In genomic region chr1:134053207-134053606, GRCm38 (mm10) we compare ENCODE assay signal across 8 mouse cellular contexts. TPM values are rescaled to one million over a fixed set of nuclear protein-coding genes. Genes with fewer than 3 reads are reported as not detected.
A peak's percentile ranks its signal among the peaks of the same experiment; 100 is the strongest.
DNase-seq lines count a peak whose midpoint lies in the region; ATAC-seq and TF ChIP-seq lines count a peak whose summit lies in the region.

No protein-coding gene starts in this region.

- H3K4me2 ChIP-seq in neural tube, embryonic 15.5 days, result no peak overlapping the region
- no peak overlapping the region for H3K4me2 ChIP-seq in limb, embryonic 14.5 days (replicated peaks; ENCODE audit: low read depth, low read length, severe bottlenecking)
- H3K4me2 ChIP-seq in stomach, embryonic 14.5 days (replicated peaks; ENCODE audit: low read depth, low read length), result no peak overlapping the region

- TF ChIP-seq POLR2A in kidney, adult 2 months (IDR thresholded peaks at IDR 0.05; ENCODE audit: low read depth, low read length), result no peak
- no peak for TF ChIP-seq POLR2A in limb, embryonic 14.5 days (IDR thresholded peaks at IDR 0.05; ENCODE audit: borderline replicate concordance, extremely low read depth, insufficient read depth, insufficient read length)

- peak; percentile 79 for DNase-seq in neural tube, embryonic 10.5 days (ENCODE audit: extremely low spot score, low spot score)
- DNase-seq in embryo, embryonic 10 days (ENCODE audit: low spot score), result peak; percentile 95
- DNase-seq in gastrocnemius, postnatal 14 days, result peak; percentile 82
- peak; percentile 89 for DNase-seq in kidney, adult 2 months
- peak; percentile 84 for DNase-seq in limb, embryonic 14.5 days (ENCODE audit: low spot score)
- peak; percentile 81 to 86 for DNase-seq in natural killer cell, adult 2 months (ENCODE audit: low spot score in 2 of 2)

- no peaks in the 10 kb centered on the region for H3K36me3 ChIP-seq in neural tube, embryonic 15.5 days
- H3K36me3 ChIP-seq in kidney, adult 2 months (ENCODE audit: control insufficient read depth, insufficient read depth, low read length), result no peaks in the 10 kb centered on the region
- H3K36me3 ChIP-seq in limb, embryonic 14.5 days (ENCODE audit: control insufficient read depth, insufficient read depth, low read length), result no peaks in the 10 kb centered on the region
- no peaks in the 10 kb centered on the region for H3K36me3 ChIP-seq in stomach, embryonic 14.5 days (ENCODE audit: control insufficient read depth, insufficient read depth, low read length)

- H3K4me1 ChIP-seq in neural tube, embryonic 15.5 days, result 0 out of 2 replicates have a peak, but pooled peaks cover 2% of the 10 kb centered on the region
- H3K4me1 ChIP-seq in kidney, adult 2 months (ENCODE audit: control insufficient read depth, insufficient read depth, low read length), result 0 out of 2 replicates have a peak, but pooled peaks cover 3% of the 10 kb centered on the region
- H3K4me1 ChIP-seq in limb, embryonic 14.5 days (ENCODE audit: control insufficient read depth, insufficient read depth, low read length), result no peaks in the 10 kb centered on the region
- H3K4me1 ChIP-seq in stomach, embryonic 14.5 days (ENCODE audit: control insufficient read depth, insufficient read depth, low read length), result peaks cover 13% of the 10 kb centered on the region; the same call in 1 of the 2 replicates

- H3K9ac ChIP-seq in neural tube, embryonic 15.5 days (replicated peaks), result no peak overlapping the region
- H3K9ac ChIP-seq in limb, embryonic 14.5 days (ENCODE audit: low read depth, low read length, severe bottlenecking), result no peak overlapping the region
- no peak overlapping the region for H3K9ac ChIP-seq in stomach, embryonic 14.5 days (replicated peaks; ENCODE audit: low read depth, low read length)

- ATAC-seq in neural tube, embryonic 15.5 days (ENCODE audit: low FRiP score), result no peak
- ATAC-seq in limb, embryonic 14.5 days (ENCODE audit: low FRiP score, low read depth), result no peak; the same call in 1 of the 2 replicates
- ATAC-seq in stomach, embryonic 14.5 days (ENCODE audit: insufficient number of reproducible peaks, insufficient read depth, low FRiP score, low read depth), result peak; percentile 51; the same call in 1 of the 2 replicates

- intact Hi-C loops in gastrocnemius, postnatal 14 days (cut with DNase I; ENCODE audit: low total_unique reads), result no loop called here

- H3K9me3 ChIP-seq in neural tube, embryonic 15.5 days (replicated peaks), result no peaks in the 10 kb centered on the region
- H3K9me3 ChIP-seq in limb, embryonic 14.5 days (ENCODE audit: control insufficient read depth, low read length), result no peaks in the 10 kb centered on the region
- no peaks in the 10 kb centered on the region for H3K9me3 ChIP-seq in stomach, embryonic 14.5 days (ENCODE audit: control insufficient read depth, low read depth, low read length)

- 7% methylated on average over 6 of the region's 6 CpGs for WGBS in neural tube, embryonic 15.5 days
- 5% methylated on average over 6 of the region's 6 CpGs for WGBS in kidney, adult 2 months
- WGBS in limb, embryonic 14.5 days, result 4% methylated on average over 6 of the region's 6 CpGs
- WGBS in stomach, embryonic 14.5 days, result 6% methylated on average over 6 of the region's 6 CpGs

- no peak overlapping the region for H3K27ac ChIP-seq in neural tube, embryonic 15.5 days (replicated peaks)
- no peak overlapping the region for H3K27ac ChIP-seq in kidney, adult 2 months (ENCODE audit: insufficient read depth, low read depth, low read length)
- H3K27ac ChIP-seq in limb, embryonic 14.5 days (replicated peaks; ENCODE audit: low read depth, low read length), result no peak overlapping the region
- H3K27ac ChIP-seq in stomach, embryonic 14.5 days (ENCODE audit: low read length), result no peak overlapping the region

- H3K27me3 ChIP-seq in neural tube, embryonic 15.5 days (replicated peaks), result no peaks in the 10 kb centered on the region
- no peaks in the 10 kb centered on the region for H3K27me3 ChIP-seq in kidney, adult 2 months (replicated peaks; ENCODE audit: control insufficient read depth, insufficient read depth, low read length)
- H3K27me3 ChIP-seq in limb, embryonic 14.5 days (ENCODE audit: control insufficient read depth, insufficient read depth, low read length), result no peaks in the 10 kb centered on the region
- no peaks in the 10 kb centered on the region for H3K27me3 ChIP-seq in stomach, embryonic 14.5 days (ENCODE audit: control insufficient read depth, insufficient read depth, low read length)

- peak; percentile 99 for TF ChIP-seq CTCF in kidney, adult 2 months (conservative IDR thresholded peaks at IDR 0.05; ENCODE audit: insufficient read depth, insufficient read length, low read depth, low read length)

- H3K4me3 ChIP-seq in neural tube, embryonic 15.5 days (replicated peaks), result no peak overlapping the region
- no peak overlapping the region for H3K4me3 ChIP-seq in kidney, adult 2 months (ENCODE audit: insufficient read depth, low read depth, low read length)
- no peak overlapping the region for H3K4me3 ChIP-seq in limb, embryonic 14.5 days (replicated peaks; ENCODE audit: low read length)
- no peak overlapping the region for H3K4me3 ChIP-seq in stomach, embryonic 14.5 days (ENCODE audit: low read depth, low read length)

RNA-seq across cellular contexts. Expression of gene Fmod, which starts 16.2 kb away (rescaled TPM):
- polyA plus RNA-seq in neural tube, embryonic 15.5 days (2015; fragmentation: Nextera tagmentation; extraction: Ambion mirVana), result 14.5 and 14.6 TPM in 2 replicates
- total RNA-seq in gastrocnemius, postnatal 14 days (2021), result 100 to 1,000 TPM; 197 to 203 TPM
- polyA plus RNA-seq in kidney, adult 2 months (2012; rRNA removed), result 9.7 and 11.9 TPM in 2 replicates
- polyA plus RNA-seq in limb, embryonic 14.5 days (2012; rRNA removed), result 86.7 and 105 TPM in 2 replicates
- 75.1 and 79.5 TPM in 2 replicates for polyA plus RNA-seq in limb, embryonic 14.5 days (2014; fragmentation: Nextera tagmentation; extraction: Ambion mirVana)
- 7.2 and 7.6 TPM in 2 replicates for polyA plus RNA-seq in stomach, embryonic 14.5 days (2014; fragmentation: Nextera tagmentation; extraction: Ambion mirVana)

RNA-seq across cellular contexts. Expression of gene Btg2, which starts 25.7 kb away (rescaled TPM):
- polyA plus RNA-seq in neural tube, embryonic 15.5 days (2015; fragmentation: Nextera tagmentation; extraction: Ambion mirVana), result 20.6 and 29.3 TPM in 2 replicates
- 10 to 100 TPM; 19.7 to 44.2 TPM for total RNA-seq in gastrocnemius, postnatal 14 days (2021)
- 20.3 and 23.7 TPM in 2 replicates for polyA plus RNA-seq in kidney, adult 2 months (2012; rRNA removed)
- 18.6 TPM in 2 replicates for polyA plus RNA-seq in limb, embryonic 14.5 days (2012; rRNA removed)
- 26.2 and 26.4 TPM in 2 replicates for polyA plus RNA-seq in limb, embryonic 14.5 days (2014; fragmentation: Nextera tagmentation; extraction: Ambion mirVana)
- polyA plus RNA-seq in stomach, embryonic 14.5 days (2014; fragmentation: Nextera tagmentation; extraction: Ambion mirVana), result 55.5 and 61.4 TPM in 2 replicates

RNA-seq across cellular contexts. Expression of gene Chit1, which starts 57.8 kb away (rescaled TPM):
- polyA plus RNA-seq in neural tube, embryonic 15.5 days (2015; fragmentation: Nextera tagmentation; extraction: Ambion mirVana), result 0.87 and 0.89 TPM in 2 replicates
- not detected for total RNA-seq in gastrocnemius, postnatal 14 days (2021)
- polyA plus RNA-seq in kidney, adult 2 months (2012; rRNA removed), result not detected in 2 replicates
- 0.33 TPM in 2 replicates for polyA plus RNA-seq in limb, embryonic 14.5 days (2012; rRNA removed)
- 0.18 and 0.30 TPM in 2 replicates for polyA plus RNA-seq in limb, embryonic 14.5 days (2014; fragmentation: Nextera tagmentation; extraction: Ambion mirVana)
- polyA plus RNA-seq in stomach, embryonic 14.5 days (2014; fragmentation: Nextera tagmentation; extraction: Ambion mirVana), result not detected in 2 replicates
